Mouse (Mus musculus): ENCODE data around the gene Hand1.

- TF ChIP-seq POLR2A (IDR thresholded peaks at IDR 0.05; ENCODE audit: control insufficient read depth in 1 of 2, insufficient read depth in 1 of 2, low read depth in 1 of 2, low read length in 2 of 2, poor library complexity in 1 of 2): no peak
- TF ChIP-seq MAX (IDR thresholded peaks at IDR 0.05; ENCODE audit: low read length): no peak
- no peak for TF ChIP-seq ETS1 (IDR thresholded peaks at IDR 0.05; ENCODE audit: low read depth, low read length)
- TF ChIP-seq CHD2 (IDR thresholded peaks at IDR 0.05; ENCODE audit: low read length): no peak
- TF ChIP-seq CTCF (IDR thresholded peaks at IDR 0.05 in 2 of 3, conservative IDR thresholded peaks at IDR 0.05 in 1 of 3; ENCODE audit: control insufficient read depth in 1 of 3, insufficient read depth in 1 of 3, low read depth in 2 of 3, low read length in 3 of 3, poor library complexity in 1 of 3, severe bottlenecking in 1 of 3): no peak
Measured at GRCm38 (mm10) chr11:57812212-57812611, 20.4 kb downstream of the Hand1 start.
